Mouse (Mus musculus): ENCODE results near the gene Hic2. TPM values are rescaled to one million over a fixed set of nuclear protein-coding genes. Genes with fewer than 3 reads are reported as not detected.
A peak's percentile ranks its signal among the peaks of the same experiment; 100 is the strongest.
"Not testable (repeated sequence)": the region's sequence is repeated elsewhere in the genome, so short reads cannot be mapped to it uniquely, and the experiment has no call there.

The Hic2 gene
- 1 to 10 TPM; 6.1 to 6.2 TPM for total RNA-seq (2021)
- long read RNA-seq = 0 reads

DNA sequence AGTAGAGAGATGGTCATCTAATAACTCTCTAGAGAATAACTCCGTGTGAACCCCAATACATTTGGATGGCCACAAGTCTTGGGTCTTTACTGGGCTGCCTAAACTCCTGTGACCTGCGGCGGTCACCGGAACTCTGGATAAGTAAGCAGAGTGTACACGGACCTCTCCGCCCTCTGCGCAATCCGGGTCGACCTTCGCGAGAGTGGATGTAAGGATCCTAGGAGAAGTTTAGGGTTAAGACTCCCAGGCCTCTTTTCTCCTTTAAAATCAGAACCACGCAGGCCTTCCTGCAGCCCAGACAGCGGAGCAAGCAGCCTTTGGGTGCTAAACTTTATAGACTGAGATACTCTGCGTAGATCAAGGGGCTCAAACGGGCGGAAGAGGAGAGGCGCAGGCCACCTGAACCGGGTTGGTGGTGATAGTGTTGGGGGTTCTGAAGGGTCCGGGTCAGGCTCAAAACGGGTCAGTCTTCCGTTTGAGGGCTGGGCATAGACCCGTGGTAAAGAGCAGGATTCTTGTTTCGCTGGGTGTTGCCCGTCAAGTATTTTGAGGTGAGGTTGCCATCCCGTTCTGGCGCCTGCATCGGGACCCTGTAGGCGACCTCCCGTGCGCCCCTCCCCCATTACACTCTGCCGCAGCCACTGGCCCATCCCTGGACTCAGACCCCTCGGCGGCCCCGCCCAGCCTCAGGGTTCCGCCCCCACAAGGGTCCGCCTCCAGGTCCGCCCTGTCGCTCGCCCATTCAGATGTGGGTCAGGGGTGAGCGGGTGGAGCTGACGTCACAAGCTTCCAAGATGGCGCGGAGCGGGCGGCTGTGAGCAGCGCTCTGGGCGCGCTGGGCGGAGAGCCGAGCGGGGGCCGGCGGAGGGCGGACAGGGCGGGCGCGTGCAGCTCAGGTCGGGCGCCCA is at the start of gene Hic2:
TSS of gene Hic2 (plus strand) at position 779 of the 908 bp plus-strand sequence.
- DNase-seq (ENCODE audit: low spot score in 2 of 2) = peak; percentile 89 to 93

DNA sequence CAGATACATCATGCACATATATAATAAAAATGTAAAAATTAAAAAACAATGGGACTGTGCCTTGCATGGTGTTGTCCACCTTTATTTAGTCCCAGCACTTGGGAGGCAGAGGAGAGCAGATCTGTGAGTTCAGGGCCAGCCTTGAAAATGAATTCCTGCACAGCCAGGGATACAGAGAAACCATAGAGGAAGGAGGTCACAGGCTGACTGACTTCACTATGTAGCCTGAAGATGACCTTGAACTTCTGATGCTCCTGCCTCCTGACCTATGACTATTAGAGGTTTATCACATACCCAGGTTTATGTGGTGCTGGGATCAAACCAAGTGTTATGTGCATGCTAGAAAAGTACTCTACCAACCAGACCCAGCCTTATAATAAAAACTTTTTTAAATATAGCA is 47.9 kb upstream of the Hic2 start:
- DNase-seq (ENCODE audit: low spot score in 2 of 2) = no peak

DNA sequence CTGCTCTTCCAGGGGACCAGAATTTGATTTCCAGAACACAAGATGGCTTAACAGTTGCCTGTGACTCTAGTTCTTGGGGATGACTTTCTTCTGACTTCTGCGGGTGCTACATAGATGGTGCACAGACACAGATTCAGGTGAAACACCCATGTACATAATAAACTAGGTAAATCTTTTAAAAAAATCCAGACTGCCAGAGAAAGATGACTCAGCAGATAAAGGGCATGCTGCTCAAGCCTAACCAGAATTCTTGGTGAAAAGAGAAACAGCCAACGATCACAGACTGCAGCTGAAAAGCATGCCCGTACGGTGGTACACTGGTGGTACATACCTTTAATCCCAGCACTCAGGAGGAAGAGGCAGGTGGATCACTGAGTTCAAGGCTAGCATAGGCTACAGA is 39.5 kb upstream of the Hic2 start:
- DNase-seq (ENCODE audit: low spot score in 2 of 2) = no peak

DNA sequence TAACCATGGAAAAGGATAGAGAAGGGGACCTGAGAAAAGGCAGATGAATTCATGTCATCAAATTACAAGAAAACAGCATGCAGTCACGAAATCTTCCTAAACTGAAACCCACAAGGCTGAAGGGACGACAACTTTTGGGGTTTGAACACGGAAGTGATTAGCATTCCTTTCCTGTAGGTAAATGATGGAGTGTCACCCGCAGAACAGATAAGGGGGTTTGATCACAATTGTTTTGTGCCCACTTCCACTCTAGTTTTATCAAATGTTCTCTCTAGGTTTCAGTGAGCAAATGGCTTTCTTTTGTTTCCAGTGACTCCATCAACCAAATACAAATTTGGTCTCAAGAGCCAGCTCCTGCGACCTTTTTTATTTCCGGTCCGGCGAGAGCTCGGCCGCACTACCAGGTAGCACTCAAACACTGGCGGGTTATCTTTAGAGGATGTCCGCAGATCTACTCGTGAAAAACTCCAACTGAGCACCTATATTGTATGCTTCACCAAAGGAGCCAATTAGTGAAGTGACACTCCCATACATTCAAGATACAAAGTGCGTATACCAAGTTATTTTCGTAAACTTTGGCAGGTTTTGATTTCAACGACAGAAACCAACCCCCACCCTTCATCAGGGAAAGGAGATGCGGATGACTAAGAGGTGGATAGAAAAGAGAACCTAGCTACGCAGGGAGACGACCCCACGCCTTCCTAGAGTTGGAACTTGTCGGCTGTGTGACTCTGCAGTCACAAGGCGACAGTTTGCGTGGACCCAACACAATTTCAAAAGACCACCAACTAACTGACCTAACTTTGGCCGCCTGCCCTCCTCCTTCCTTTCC is 33.0 kb upstream of the Hic2 start:
- DNase-seq (ENCODE audit: low spot score in 2 of 2) = no peak

DNA sequence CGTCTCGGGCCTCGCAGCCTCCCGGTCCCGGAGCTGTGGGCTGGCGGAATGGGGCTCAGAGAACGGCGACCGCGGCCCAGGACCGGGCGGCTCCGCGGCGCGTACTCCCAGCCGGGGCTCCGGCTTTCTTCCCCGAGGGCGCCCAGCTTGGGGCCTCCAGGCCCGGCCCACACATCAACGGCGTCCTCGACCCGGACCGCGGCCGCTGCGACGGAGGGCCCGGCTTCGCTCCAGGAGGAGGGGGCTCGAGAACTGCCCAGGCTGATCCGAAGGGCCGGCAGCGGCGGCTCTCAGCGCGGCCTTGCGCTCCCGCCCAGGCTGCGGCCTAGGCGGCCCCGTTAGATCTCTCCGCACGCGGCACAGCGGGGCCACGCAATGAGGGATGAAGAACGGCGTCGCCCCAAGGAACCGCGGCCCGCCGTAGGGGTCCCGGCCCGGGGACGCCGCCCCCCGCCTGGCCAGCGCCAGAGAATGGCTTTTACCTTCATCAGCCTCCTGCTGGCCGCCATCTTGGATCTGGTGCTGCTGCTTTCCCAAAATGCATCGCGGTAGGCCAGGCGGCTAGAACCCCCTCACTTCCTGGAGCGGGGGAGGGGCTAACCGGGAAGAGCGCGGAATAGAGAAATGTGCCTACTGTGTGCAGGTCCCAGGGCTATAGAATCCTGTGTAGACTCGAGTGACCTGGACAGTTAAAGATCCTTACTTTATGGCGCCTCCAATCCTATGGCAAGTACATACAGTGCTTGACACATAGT is 32.2 kb upstream of the Hic2 start:
- DNase-seq (ENCODE audit: low spot score in 2 of 2) = peak; percentile 81 to 88

DNA sequence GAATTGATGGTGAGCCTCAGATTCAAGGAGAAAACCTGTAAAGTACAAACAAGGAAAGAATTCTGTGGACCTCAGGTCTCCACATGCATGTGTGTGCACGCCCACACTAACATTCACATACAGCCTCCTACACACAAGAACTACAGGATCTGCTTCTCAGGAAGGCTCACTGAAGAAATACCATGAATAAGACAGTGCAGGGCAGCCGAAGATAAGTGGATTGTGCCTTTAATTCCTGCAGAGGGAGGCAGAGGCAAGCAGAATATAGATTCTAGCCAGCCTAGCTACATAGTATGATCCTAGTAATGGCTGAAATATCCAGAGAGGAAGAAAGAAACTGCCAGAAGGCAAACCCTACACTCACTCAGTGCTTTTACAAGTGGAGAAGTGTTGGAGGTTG is 31.4 kb upstream of the Hic2 start:
- DNase-seq (ENCODE audit: low spot score in 2 of 2) = no peak

DNA sequence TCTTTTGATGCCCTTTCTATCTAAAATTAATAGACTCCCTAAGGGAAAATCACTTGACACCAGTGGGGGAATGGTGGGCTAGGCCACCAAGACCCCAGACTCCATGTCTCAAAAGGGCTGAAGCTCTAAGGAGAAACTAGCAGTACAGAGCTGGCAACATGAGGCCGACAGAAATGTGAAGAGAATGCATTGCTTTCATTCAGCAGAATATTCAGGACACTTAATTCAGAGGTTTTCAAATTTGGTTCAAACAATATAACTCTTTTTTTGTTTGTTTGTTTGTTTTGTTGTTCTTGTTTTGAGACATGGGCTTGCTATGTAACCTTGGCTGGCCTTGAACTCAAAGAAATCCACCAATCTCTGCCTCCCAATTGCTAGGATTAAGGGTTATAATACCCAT is 30.8 kb upstream of the Hic2 start, which contains the start of gene Ube2l3:
TSS of gene Ube2l3 (minus strand) at position 101 of the 400 bp plus-strand sequence.
- DNase-seq (ENCODE audit: low spot score in 2 of 2) = no peak

DNA sequence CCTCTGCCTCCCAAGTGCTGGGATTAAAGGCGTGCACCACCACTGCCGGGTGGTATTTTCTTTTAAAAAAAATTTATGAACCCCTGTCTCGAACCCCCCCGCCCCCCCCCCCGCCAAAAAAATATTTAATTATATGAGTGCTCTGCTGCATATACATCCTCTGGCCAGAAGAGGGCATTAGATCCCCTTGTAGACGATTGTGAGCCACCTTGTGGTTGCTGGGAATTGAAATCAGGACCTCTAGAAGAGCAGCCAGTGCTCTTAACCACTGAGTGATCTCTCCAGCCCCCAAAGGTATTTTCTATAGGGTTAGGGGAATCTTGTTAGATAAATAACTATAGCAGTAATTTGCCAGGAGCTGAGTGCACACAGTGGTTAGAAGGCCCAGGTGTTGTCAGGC is 28.4 kb upstream of the Hic2 start:
- DNase-seq (ENCODE audit: low spot score in 2 of 2) = no peak

DNA sequence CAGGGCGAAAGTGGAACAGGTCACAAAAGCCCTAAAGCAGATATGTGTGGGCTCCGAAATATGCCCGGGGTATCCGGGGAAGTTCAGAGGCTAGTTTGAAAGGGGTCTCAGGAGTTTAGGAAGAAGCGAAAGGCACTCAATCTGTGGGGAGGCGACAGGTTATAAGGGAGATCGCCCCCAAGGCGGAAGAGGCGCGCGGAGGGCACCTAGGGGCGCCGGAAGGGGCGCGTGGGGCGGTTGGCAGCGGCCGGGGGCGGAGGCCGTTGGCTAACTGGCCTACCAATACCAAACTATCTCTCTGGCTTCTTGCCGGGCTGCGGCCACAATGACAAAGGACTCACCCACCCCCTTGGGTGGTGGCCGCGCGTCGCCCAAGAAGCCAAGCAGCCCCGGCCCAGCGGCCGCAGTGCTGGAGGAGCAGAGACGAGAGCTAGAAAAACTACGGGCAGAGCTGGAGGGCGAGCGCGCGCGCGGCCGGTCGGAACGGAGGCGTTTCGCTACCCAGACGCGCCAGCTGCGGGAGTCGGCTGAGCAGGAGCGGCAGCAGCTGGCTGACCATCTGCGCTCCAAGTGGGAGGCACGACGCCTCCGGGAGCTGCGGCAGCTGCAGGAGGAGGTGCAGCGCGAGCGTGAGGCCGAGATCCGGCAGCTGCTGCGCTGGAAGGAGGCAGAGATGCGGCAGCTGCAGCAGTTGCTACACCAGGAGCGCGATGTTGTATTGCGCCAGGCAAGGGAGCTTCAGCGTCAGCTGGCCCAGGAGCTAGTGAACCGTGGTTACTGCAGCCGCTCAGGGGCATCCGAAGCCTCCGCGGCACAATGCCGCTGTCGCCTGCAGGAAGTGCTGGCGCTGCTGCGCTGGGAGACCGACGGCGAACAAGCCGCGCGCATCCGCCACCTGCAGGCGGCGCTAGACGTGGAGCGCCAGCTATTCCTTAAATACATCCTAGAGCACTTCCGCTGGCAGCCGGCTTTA is 24.7 kb upstream of the Hic2 start, which contains the start of gene Rimbp3:
TSS of gene Rimbp3 (plus strand) at position 215 of the 973 bp plus-strand sequence.
- peak; percentile 89 to 92 for DNase-seq (ENCODE audit: low spot score in 2 of 2)

DNA sequence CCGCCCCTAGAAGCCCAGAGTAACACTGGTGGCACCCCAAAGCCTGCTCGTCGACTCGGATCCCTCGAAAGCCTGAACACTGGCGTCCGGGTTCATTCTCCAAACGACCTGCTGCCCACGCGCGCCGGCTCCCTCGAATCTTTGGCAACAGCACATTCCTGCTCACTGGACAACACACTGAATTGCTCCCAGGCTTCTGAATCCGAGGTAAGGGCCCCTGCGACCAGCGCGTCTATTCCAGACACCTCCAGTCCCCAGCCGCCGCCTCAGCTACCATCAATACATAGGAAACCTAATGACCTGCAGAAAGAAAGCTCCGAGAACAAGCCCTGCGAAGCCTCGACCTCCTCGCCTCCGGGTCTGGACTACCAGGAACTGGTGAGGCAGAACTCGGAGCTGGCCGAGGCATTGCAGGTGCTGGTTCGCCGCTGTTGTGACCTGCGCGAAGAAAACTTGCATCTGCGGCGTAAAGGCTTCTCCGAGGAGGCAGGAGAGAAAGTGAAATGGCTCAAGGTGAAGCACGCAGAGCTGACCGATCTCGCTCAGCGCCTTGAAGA is 23.9 kb upstream of the Hic2 start:
- no peak for DNase-seq (ENCODE audit: low spot score in 2 of 2)

DNA sequence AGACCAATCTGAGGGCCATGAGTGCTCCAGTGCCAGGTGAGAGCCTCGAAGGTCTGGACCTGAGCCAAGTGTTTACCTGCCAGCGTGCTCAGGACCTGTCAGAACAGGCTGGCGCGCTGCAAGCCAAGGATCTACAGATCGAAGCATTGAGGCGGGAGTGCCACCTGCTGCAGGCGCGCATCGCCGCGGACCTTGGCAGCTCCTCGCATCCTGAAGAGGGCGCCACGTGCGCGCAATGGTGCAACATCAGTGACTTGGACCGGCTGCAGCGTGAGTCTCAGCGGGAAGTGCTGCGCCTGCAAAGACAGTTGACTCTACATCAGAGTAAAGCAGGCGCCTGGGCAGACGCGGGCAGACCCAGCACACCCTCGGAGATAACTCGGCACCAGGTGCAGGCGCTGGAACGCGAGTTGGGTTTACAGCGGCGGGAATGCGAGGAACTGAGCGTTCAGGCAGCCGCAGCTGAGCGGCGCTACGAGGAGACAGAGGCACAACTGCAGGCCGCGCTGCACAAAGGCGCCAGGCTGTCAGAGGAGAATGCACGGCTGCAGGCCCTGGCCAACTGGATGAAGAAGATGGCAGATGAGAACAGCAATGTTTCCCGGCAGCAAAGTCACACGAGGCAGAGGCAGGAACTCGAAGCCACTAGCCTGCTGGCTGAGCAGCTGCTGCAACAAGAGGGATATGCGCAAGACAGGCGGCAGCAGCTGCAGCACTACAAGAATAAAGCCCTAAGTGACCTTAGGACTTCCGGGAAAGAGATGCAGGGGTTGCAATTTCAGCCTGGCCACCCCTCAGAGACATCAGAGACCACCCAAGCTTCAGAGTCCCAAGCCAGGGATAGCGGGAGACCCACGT is 23.2 kb upstream of the Hic2 start:
- peak; percentile 90 to 92 for DNase-seq (ENCODE audit: low spot score in 2 of 2)

DNA sequence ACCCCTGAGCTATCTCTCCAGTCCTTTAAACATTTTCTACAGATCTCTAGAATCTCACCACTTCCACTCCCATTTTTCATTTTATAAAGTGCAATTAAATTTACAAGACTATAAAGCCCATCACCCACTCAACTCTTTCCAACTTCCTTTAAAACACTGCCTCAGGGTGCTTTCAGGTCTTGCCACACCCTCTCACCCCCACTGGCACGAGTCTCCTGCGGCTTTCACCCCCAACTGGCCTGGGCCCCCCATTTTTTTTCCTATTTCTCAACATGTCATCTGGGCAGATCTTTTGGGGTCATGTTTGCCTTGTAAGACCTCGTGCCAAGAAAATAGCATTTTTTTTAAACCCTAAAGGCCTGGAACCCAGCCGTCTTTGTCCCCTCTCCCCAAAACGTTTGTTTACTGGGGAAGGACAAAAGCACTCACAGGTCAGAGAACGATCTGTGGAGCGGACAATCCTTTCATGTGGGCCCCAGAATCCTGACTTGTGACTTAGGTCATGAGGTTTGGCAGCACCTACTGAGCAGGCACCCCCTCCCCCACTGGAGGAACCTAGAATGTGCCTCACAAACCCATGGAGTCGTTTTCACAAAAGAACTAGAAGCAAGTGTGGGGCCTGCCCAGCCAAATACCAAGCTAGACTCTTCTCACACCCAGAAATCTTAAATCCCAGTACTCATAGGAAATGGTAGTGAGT is 16.3 kb upstream of the Hic2 start:
- DNase-seq (ENCODE audit: low spot score in 2 of 2) = no peak

DNA sequence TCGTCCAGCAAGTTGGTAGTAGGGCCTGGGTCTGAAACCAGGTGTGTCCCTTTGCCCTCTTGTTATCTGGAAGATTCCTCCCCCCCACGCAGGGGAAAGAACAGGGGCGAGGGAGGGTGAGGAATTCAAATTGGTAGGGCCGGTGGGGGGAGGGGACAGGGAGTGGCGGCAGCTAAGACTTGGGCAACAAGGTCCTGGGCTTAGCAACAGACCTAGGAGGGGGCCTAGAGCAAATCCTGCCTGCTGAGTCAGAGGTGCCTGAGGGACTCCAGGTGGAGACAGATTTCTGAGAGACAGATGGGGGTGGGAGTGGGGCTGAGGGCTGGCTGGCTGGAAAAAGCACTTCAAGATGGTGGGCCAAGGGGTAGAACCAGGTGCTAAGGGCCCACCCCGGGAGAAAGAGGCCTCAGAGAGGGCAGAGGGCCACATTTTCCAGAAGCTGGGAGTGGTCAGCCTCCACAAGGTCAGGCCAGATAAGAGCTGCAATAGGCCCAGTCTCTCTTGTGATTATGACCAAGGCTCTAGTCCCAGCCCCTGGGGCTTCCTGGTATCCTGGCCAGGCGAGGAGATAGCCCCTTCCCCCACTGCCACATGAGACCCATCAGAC is 13.1 kb upstream of the Hic2 start:
- no peak for DNase-seq (ENCODE audit: low spot score in 2 of 2)

DNA sequence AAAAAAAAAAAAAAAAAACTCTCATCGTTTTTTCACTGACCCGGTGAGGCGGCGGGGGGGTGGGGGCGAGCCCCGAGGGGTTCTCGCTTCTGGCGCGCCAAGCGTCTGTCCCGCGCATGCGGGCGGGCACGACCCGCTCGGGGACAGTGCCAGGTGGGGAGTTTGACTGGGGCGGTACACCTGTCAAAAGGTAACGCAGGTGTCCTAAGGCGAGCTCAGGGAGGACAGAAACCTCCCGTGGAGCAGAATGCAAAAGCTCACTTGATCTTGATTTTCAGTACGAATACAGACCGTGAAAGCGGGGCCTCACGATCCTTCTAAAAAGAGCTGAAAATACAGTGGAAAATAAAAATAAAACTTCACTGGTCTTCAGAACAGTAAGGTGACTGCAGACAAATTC is 11.2 kb upstream of the Hic2 start:
- peak; percentile 98 to 99 for DNase-seq (ENCODE audit: low spot score in 2 of 2)

DNA sequence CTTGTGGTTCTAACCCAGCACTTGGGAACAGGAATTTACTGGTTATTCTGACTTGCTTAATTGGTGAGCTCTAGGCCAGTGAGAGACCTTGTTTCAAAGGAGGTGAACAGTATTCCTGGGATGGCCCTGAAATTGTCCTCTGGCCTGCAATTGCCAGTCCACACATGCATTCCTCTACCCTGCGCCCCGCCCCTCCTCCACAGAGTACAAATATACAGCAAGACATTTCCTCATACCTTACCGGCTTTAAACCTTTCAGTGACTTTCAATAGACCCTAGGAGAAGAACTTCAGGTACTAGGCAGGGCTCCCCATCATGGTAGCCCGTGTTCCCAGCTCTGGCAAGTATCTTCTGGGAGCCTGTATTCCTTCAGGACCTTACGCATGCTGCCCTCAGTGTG is 7.8 kb upstream of the Hic2 start:
- DNase-seq (ENCODE audit: low spot score in 2 of 2) = no peak

DNA sequence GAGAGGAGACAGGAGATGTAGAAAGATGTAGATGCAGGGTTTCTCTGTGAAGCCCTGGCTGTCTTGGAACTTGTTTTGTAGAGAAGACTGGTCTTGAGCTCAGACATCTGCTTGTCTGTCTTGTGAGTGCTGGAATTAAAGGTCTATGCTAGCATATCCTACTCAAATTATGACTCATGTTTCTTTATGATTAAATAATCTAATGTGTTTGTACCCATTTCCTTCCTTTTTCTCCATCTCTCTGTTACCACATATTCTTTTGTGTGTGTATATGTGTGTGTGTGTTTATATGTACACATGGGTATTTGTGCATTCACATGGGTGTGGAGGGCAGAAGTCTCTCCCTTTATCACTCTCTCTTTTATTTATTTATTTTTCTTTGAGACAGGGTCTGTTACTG is 6.9 kb upstream of the Hic2 start:
- DNase-seq (ENCODE audit: low spot score in 2 of 2) = no peak

DNA sequence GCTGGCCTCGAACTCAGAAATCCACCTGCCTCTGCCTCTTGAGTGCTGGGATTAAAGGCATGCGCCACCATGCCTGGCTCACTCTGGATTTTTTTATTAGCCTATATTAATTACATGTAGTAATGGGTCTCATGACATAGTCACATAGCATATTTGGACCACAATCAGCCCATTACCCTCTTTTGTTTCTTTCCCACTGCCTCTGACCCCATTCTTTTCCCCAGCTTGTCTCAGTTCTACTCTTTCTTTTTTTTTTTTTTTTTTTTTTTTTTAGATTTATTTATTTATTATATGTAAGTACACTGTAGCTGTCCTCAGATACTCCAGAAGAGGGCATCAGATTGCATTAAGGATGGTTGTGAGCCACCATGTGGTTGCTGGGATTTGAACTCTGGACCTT is 1.8 kb upstream of the Hic2 start:
- not testable (repeated sequence) for DNase-seq (ENCODE audit: low spot score in 2 of 2)

Data from layer of hippocampus, postnatal 10 days (tissue).